Mouse (Mus musculus) lung, postnatal 0 days (tissue): ENCODE measurements around the gene Vmn1r19.

Experiments
- CTCF ChIP-seq: IDR thresholded peaks from 2 replicates; pipeline ENCODE4 v1.5.1; 2016; ENCODE audit warnings: antibody characterized with exemption, mild to moderate bottlenecking
- EP300 ChIP-seq: IDR thresholded peaks from 2 replicates; pipeline ENCODE4 v1.6.1; 2016; ENCODE audit warnings: antibody characterized with exemption, mild to moderate bottlenecking, control low read depth

GRCm38 (mm10) chr6:57395683-57396082, 7.9 kb upstream of the Vmn1r19 start, which contains the start of gene Vmn1r18:
- TF ChIP-seq EP300 (no peak), CTCF (no peak)
